Mouse (Mus musculus) urinary bladder, postnatal 25 days (tissue): ENCODE measurements around the gene Bcan.
A peak's percentile ranks its signal among the peaks of the same experiment; 100 is the strongest.

Source experiments
- DNase-seq: peaks from one replicate; pipeline ENCODE4 v3.0.0; 2022; ENCODE audit warnings: low spot score

Bcan gene

DNA sequence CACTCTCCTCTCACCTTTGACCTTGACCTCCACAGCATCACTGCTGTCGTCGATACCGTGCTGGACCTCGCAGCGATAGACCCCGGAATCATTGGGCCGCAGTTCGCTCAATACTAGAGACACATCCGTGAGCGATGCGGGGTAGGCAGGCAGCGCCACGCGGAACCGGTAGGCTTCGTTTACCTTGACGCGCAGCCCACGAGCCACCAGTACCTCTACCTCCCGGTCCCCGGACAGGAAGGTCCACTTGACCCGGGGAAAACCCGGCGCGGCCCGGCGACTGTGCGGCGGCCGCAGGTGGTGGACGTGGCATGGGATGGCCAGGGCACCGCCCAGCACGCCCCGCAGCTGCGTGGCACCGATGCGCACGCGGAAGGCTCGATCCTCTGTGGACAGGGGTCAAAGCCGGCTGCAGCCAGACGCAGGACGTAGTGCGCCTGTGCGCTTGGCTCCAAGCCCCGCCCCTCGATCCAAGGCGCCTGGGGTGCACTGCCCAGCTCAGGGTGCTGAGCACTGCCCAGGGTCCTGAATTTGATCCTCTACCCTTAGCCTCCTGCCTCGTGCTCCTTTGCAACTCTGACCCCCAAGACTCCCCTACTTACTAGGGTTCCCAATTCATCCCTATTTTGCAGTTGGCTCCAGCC lies 2.9 kb downstream of the Bcan start:
- DNase-seq = peak; percentile 27

DNA sequence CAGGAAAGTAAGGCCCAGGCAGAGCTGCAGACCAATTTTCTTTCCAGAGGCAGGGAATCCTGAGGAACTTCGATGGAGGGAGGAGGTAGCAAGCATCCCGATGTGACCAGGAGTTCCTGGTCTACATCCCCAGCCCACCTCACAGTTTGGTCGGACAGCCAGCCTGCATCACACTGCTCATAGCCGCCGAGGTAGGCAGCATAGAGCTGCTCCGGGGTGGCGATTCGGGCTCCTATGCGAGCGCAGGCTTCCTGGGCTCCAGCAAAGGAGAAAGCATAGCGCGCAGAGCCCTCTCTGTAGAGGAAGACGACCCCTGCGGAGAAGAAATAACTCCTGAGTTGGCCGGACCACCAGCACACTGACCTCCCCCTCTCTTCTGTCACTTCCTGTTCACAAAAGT lies 3.6 kb downstream of the Bcan start:
- no peak for DNase-seq

DNA sequence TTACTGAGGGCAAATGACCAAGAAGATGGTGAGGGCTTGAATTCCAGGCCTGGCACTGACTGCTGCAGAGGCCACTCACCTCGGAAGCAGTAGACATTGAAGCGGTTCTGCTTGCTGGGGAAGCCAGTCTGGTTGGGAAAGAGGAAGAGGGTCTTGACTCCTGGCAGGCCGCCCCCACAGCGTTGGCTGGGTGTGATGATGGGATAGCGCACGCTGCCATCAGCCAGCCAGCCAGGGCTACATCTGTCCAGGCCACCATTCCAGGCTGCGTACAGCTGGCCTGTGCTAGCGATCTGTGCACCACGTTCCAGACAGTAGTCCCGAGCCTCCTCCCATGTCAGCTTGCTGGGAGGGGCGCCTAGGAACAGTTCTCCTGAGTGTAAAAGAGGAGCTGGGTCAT lies 4.7 kb downstream of the Bcan start:
- no peak for DNase-seq

DNA sequence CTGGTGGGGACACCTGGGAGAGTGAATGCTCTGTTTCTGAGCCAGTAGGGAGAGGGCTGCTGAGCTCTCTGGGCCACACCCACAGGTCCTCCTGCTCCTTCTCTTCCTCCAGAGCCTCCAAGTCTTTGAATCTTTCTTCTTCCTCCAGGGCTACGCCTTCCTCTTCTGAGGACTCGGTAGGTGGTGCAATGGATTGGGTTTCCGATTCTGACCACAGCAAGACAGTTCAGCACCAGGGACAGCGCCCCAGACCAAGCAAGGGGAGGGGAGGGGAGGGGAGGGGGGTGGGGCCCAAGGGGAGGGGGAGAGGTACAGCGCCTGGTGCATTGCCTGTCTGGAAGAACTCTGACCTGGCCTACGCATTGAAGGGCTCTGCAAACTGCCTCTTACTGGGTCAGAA lies 6.6 kb downstream of the Bcan start:
- DNase-seq = no peak

DNA sequence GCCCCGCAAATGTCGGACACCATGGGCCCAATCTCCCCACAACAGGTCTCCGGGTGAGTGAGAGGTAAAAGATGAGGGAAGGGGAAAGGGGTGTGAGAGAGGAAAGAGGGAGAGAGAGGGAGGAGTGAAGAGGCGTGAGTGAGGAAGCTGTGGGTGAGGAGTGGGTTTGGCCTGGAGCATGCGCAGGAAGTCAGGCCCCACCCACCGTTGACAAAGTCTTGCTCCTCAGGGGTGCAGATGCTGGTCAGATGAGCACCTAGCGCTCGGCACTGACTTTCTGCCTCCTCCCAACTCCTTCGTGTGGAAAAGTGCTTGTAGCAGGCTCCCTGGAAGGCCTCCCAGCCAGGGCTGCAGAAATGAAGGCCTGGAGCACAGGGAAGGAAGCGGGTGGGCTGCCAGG lies 10.1 kb downstream of the Bcan start:
- no peak for DNase-seq

DNA sequence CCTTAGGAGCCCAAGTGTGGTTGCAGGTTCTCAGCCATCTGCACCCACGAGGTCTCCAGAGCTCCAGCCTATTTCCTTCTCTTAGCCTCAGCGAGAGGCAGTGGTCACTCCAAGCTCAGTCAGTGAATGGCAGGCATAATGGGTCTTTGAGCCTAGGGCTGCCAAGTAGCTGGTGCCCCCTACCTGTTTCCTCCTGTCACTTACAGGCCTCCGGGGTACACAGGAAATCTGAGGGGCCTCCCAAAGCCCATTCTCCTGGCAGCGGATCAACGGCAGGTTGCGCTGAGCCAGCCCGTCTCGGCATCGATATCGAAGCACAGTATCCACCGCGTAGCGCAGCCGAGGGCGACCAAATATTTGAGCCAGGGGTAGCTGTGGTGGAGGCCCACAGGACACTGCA lies 12.0 kb downstream of the Bcan start:
- no peak for DNase-seq

DNA sequence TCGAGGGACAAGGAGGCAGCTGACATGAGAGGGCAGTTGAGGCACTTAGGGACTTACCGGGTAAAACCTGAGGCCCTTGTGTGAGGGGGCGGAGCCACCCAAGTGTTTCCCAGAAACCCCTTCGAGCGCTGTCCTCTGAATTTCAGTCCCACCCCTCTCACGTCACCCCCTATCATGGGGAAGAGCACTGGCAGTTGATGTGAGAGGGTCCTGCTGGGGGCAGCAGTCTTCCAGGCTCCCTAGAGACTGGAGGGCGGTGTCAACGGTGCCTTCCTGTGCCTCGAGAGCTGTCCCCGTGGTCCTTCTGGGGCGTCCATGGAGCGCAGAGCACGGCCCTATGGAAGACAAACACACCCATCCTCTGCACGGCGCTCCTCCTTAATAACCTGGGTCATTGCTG lies 12.4 kb downstream of the Bcan start:
- no peak for DNase-seq

DNA sequence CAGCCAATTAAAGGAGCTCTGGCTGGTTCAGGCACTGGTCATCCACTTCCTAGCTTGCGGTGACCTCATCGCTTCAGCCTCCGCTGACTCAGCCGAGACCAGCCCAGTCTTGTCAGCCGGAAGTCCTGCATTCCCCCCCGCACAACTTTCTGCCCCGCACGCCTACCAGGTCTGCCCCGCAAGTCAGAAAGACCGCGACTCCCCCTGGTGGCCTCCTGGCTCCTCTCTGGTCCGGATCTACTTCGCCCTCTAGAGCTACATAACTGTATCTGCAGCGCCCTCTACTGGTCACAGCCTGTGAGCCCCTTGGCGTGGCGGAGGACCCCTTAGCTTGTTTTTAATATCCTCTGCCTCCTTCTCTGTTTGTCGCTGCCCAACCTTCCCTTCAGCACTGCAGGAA lies 13.2 kb downstream of the Bcan start:
- peak; percentile 97 for DNase-seq

DNA sequence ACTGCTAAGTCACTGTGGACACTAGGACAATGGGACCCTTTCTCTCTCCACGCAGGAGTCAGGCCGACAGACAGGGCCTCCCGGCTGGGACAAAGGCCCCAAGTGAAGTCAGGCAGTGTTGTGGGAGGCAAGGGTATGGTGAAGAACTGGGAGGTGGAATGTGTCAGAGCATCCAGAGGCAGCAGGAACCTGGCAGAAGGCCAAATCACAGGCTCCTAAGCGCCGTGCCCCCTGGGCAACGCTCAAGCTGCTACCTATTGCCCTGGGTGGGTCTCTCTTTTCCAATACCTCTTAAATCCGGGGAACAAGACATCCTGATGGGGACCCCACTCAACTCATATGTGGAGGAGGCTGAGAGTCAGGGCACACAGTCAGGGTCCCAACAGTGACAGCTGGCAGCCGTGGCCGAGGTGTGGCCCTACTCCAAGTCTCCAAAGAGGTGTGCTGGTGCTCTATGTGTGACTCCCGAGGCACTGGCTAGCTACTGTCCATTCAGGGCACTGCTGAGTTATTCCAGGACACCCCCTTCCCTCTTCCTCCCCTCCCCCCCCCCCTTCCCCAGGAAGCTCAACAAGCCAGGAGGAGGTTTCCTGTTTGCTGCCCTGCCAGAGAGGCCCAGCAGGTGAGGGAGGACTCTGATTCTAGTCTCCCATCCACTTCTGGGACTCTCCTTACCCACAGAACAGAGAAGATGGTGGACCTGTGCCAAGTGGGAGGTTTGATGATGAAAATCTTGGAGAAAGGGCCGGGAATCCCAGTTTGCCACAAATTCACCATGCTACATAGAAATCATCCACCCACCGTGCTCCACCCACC lies 14.3 kb downstream of the Bcan start:
- DNase-seq = no peak

DNA sequence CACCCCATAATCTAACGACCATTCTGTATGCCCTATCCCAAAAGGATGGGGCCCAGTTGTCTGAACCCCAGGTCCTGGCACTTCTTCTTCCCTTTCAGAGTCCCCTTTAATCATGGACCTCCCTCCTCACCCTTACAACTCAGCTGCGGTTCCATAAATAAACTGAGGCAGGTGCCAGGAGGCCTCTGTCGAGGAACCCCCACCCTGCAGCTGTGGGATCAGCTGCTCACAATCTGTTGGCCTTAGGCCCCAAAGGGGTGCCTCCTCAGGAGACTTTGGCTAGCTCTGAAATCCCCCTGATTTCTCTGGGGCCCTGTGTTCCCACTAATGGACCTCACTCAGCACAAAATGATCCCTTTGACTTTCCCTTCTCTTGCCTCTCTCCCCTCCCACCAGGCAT lies 15.9 kb downstream of the Bcan start:
- DNase-seq = no peak

DNA sequence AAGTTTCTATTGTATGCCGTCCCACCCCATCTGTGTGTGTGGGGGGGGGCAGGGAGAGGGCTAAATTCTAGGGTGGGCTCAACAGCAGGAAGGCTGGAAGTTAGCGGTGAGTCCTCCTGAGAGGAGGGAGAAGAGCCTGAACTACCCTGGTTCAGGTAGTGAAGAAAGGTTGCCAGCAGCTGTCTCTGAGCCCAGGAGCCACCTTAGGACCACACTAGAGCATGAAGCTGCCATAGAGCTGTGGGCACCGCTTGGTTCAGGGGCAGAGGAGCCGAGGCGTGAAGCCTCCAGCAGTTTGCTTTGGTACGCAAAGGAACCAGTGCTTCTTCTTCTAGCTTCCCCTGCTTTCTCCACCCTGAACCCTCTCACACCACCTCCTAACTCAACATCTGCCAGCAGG lies 16.4 kb downstream of the Bcan start:
- DNase-seq = no peak

DNA sequence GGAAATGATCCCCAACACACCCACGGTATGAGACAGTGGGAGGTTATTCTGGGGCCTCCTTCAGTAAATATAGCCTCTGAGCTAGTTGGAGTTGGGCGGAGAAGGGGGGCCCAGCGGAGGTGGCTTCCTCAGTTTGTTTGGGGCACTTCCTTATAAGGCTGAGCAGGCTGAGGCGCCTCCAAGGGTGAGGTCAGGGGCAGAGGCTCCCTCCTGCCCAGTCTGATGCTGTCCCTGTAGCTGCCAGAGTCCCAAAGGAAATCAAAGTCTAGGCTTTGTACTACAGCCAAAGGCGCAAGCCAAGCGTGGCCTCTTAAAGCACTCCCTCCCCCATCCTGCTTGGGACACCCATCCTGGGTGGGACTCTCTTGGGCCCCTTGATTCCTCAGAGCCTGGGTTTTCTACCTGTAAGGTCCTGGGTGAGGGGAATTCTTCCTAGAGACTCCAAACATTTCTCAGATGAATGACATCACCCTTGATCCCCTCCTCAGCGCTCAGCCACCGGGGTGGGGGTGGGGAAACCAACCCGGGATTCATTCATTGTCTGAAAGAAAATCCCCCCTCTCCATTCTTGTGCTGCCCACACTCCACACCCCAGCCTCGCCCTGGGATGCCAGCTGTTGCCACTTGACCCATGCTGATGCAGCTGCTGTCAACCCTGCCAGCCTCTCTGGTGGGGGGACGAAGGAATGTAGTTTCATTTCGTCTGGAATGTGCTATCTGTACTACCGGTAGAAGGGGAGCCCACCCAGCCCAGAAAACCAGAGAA lies 17.0 kb downstream of the Bcan start:
- DNase-seq = no peak

DNA sequence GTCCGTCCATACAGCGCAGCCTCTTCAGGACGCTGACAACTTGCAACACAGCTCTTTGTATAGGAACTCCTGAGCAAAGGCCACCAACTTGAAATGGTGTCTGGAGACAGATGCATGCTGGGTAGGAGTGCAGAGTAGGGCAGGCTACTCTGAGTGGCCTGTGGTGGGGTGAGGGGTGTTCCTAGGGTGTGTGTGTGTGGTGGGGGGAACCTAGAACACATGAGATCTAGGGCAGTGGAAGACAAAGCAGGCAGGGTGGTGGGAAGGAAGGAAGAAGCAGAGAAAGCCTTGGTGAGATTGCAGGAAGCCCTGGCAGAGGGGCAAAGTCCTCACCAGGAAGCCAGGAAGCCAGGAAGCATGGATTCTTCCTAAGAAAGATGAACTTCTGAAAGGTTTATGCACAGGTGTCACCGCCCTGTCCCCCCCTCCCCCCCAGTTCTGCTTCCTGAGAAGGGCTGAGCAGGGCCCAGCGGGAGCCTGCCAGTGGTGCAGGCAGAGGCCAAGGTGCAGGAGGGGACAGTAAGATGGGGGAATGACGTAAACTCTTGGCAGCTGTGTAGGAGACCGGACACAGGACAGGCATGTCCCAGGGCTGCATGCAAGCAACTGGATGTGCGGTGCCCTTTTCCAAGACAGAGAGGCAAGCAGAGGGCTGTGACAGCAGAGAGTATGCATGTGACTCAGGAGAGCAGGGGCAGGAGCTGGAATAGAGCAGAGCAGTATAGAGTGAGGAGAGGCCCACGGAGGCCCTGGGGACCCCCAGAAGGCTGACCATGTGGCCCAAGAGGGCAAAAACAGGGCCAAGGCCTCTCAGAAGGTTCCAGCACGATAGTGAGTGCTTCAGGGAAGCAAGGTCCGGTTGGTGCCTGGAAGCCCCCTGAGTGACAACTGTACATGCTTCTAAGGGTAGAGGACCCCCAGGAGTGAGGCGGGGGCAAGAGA lies 17.9 kb downstream of the Bcan start:
- DNase-seq = no peak

DNA sequence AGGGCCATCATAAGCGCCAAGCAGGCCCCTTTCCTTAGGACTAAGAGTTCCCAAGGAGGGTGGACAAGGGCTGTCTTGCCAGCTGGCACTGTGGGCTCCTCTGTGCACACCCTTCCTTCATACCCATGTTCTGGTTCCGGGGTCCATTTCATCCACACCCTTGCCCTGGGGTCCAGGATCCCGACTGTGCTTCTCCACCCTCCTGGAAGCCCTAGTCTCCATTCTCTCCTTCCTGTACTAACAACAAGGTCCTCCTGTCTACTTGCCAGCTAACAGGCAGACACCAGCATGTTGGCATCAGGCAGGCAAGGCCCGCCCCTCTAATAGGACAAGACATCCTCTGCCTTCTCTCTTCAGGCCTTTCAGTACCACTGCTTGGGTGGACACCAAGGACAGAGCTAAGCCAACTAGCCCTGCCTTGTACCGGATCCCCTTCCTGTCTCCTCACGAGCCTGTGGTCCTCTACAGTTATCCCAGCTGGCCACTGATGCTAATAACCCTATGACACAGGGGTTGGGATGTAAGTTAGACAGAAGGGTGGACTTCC lies 18.7 kb downstream of the Bcan start:
- DNase-seq = no peak

DNA sequence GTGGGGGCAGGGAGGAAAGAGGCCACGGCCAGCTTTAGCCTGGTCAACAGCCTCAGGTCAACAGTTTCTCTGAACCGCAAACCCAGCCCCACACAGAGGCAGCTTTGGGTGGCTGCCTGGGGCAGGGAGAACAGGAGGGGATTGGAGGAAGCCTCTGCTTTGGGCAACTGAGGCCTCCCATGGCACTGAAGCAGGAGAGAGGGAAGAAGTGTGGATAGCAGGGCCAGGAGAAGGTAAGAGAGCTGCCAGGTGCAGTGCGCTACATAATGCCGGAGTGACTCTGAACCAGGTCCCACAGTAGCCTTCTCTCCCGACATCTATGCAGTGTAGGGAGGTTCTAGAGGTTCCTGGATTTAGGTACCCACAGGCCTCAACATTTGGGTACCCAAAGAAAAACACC lies 19.3 kb downstream of the Bcan start:
- no peak for DNase-seq

DNA sequence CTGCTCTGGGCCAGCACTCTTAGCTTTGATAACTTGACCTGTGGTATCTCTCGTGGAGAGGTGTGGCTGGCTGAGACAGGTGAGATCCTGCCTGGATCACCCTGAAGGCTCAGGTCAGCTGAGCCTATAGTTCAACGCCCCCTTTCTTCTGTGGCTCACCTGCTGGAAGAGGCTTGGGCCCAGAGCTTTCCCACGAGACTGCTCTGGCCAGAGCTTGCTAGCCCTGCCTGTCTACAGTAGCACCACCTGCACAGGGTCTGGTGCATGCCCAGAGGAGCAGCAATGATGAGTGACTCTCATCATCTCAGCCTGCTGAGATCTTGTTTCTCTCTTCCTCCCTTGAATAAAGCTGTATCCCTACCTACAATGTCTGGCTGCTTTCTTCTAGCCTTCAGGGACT lies 19.9 kb downstream of the Bcan start:
- no peak for DNase-seq

DNA sequence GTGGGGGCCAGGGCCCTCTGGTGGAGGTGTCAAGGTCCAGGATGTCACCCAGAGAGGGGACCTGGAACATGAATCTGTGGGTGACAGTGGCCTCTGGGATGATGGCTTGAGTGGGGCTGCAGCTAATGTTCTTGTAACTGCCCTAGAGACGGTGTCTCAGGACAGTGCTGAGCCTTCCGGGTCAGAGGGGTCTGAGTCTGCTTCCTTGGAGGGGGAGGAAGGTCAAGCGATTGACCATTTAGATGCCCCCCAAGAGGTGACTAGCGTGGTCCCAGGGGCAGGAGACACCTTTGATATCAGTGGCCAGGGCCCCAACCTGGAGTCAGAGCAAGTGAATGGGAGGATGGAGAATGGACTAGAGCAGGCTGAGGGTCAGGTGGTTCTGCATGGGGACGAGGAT lies 20.5 kb downstream of the Bcan start:
- no peak for DNase-seq

DNA sequence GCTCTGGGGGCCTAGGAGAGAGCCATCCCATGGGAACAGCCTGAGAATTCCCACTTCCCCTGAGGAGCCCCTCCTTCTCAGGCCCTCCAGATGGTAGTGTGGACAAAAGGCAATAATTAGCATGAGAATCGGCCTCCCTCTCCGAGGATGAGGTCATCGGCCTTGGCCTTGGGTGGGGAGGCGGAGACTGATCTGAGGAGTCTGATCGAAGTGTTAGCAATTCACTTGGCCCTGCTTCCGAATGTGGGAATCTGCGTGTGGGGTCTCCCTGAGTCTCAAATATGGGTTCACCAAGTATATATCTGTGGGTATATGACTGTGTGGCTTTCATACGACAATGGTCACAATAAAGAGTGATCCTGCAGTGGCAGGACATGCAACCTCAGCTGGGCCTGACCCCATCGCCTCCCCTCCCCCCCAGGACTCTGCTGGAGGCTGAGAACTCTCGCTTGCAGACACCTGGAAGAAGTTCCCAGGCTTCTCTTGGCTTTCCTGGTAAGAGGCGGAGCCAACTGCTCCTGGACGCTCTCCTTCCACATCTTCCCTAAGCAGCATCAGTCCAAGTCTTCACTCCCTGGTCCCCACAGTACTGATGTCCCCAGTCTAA lies 25.5 kb downstream of the Bcan start:
- no peak for DNase-seq

DNA sequence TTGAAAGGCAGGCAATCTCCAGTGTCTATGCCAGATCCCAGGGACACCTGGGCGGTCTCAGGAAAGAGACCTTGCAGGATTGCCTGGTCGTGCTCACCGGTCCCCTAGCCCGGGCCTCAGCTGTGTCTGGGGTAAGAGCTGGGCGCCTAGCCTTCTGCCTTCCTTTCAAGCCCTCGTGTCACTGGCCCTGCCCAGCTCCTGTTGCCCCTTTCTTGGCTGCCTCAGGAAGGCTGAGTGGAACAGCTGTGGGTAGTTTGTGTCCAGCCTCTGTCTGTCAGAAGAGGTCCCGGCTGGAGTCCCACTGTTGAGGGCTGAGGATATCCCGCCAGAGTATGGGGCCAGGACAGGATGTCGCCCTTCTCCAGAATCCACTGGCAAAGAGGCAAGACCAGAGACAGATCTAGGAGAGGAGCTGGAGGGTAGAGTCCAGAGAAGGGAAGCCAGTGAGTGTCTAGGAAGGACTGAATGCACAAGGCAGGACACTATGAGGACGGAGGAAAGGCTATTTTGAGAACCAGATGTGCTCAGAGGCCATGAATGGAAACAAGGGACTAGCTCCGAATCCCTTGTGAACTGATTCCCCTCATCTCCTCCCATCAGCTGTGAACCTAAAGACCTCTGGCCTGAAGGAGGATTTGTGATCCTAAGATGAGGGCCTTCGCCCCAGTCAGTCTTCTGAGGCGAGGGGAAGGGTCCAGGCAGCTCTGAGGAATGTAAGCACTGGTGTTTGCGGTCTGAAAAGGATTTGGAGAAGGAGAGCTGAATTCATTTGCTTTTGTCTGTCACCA lies 26.2 kb downstream of the Bcan start:
- DNase-seq = no peak

DNA sequence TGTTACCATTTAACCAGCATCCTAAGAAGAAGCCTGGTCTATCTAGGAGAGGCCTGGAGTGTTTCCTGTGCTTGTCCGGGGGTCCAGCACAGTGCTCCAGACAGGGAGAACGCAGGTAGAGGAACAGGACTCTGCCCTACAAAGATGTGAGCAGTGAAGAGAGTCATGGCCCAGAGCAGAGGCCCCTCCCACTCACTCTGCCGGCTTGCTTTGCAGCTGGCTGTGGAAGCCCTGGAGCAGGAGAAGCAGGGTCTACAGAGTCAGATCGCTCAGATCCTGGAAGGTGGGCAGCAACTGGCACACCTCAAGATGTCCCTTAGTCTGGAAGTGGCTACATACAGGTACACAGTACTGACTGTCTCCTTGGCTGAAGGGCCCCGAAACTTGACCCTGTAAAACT lies 27.3 kb downstream of the Bcan start:
- no peak for DNase-seq
